Mouse (Mus musculus) lung, postnatal 4 days (tissue): ENCODE data around the gene Atg4a-ps.

ENCODE experiments used
- DNase-seq, 2 experiments: peaks; one replicate each; pipeline ENCODE4 v3.0.0; 2021

Gene Atg4a-ps

GRCm38 (mm10) chr3:103625169-103625568 lies 20.7 kb downstream of the Atg4a-ps start:
- DNase-seq: no peak

GRCm38 (mm10) chr3:103624591-103625051 lies 21.2 kb downstream of the Atg4a-ps start:
- DNase-seq: peak; percentile 34 to 54

DNA sequence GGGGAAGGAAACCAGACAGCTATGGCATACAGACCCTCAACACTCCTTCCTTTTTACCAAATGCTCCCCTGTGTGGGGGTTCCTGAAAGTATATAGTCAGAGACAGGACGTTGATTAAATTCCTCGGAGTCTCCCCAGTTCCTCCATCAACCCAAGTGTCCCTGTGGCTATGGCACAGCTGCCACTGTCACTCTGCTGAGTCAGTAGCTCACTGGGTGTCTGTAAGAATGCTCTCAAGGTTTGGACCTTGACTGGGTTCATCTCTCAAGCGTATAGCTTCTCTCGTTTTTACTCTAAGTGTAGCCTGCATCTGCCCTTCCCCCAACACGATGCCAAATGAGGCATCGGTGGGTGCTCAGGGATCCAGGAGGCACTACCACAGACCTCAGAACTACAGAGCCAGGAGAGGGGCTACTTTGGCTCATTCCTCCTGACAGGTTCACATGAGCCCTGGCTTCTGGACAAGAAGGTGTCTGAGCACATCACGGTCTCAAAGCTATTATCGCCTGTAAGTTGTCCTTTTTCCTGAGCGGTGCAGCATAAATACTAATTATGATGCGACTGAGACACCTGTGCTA lies 21.9 kb downstream of the Atg4a-ps start:
- DNase-seq: no peak

- DNase-seq: peak in 1 of 2 experiments; percentile 53
These were observed 25.8 kb downstream of the Atg4a-ps start for GRCm38 (mm10) chr3:103620101-103620500.

- DNase-seq: no peak
These were observed 28.9 kb downstream of the Atg4a-ps start for GRCm38 (mm10) chr3:103616981-103617380.

DNA sequence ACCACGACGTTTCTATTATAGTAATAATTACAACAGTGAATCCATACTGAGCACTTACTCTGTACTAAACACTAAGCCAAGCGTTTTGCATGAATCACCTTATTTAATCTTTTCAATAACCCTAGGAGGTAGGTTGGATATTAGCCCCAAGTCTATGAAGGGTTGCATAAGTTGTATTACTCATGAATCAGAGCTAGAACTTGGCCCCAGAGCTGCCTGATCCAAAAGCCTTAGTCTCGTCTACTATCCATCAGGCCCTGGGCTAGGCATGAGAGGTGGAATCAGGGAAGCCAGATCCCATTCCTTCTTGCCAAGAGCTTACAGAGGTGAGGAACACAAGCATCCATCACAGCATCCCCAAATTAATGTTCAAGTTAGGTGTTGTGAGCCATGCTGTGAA lies 30.2 kb downstream of the Atg4a-ps start:
- DNase-seq: no peak

- no peak for DNase-seq
These were observed 33.1 kb downstream of the Atg4a-ps start for GRCm38 (mm10) chr3:103612636-103613355.

- no peak for DNase-seq
These were observed 35.6 kb downstream of the Atg4a-ps start for GRCm38 (mm10) chr3:103610231-103610630.

DNA sequence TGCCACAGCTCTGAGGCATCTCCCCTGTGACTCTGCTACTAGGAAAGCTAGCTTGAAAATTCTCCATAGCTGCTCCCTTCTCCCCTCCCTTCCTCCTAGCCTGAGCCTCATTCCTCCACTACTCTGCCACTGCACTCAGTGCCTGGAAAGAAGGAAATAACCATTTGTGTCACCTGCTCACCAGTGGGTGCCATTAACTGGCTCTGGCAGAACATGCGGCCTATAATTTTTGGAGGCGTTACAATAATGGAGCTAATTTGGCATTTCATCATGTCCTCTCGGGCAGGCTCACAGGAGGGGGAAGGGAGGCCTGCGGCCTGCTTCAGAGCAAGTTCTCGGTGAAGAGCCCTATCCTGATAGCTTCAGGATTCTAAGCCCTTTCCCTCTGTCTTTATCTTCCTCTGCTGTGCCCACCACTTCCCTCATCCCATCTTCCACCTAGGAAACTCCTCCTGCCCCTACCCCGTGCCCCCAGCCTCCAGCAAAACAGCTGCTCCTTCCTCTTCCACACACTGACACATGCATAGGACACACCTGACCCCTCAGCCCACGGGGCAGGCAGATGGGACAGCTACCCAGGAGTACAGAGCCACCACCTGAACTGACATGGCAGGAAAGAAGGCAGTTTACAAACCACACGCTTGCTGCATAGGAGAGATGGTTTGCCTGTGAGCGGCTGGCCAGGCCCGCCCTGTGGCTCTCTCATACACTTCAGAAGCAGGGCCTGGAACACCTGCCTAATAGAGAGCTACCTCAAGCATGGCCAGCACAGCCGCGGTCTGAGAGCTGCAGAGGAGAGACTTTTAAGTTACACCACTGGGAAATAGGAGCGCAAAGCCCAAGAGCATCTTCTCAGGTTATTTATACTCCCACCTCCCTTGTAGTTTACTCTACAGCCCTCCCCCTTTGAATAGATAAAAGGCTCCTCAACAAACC lies 38.9 kb downstream of the Atg4a-ps start:
- no peak for DNase-seq

GRCm38 (mm10) chr3:103606045-103606597 lies 39.7 kb downstream of the Atg4a-ps start:
- DNase-seq: no peak

DNA sequence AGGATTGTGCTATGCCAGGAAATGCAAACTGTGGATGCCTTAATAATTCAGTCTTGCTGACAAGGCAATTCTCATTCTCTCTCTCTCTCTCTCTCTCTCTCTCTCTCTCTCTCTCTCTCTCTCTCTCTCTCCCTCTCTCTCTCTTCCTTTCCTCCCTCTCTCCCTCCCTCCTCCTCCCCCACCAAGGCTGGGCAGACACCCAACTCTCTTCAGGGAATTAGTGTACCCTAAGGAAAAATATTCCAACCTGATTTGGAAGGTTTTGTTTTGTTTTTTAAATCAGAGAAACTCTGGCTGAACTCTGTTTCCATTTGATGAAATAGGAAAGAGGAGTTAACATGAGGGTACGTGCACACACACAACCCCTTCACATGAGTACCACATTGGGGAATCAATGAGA lies 44.3 kb downstream of the Atg4a-ps start:
- DNase-seq: no peak

DNA sequence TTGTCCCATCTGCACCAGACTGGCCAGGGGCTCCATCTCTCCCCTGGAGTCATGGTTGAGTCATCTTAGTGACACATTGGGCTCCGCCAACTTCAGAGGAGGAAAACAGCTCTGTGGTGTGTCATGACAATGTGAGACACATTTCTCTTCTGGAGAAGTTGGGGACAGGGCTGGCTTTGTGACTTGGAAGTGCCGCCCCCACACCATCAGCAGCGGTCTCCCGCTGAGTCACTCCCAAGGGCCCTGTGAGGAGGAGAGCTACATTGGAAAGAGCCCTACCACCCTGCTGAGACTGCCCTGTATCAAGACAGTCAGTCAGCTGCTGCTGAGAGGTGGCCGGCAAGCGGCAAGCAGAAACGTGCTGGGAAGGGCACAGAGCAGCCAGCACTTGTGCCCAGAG lies 44.9 kb downstream of the Atg4a-ps start:
- DNase-seq: peak in 1 of 2 experiments; percentile 25

DNA sequence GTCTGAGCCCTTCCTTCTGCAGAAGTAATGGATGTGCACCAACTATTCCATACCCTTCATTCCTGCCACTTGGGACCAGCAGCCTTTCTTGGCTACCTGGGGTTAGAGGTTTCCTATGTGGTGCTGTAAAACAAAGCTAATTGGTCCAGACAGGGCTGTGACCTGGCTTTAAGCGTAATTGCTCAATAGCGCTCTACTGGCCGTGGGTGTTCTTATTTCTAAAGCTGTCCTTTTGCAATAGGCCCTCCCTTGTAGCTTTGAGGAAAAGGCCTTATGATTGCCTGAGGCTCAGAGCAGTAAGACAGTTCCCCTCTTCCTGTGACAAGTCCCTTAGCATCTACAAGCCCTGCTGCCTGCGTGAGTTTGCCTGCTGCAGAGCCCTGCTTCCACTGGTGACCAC lies 48.3 kb downstream of the Atg4a-ps start:
- no peak for DNase-seq

- DNase-seq: no peak
These were observed 50.5 kb downstream of the Atg4a-ps start for GRCm38 (mm10) chr3:103595271-103595810.
